Mouse (Mus musculus) colon, adult 2 months (tissue): ENCODE results near the gene H2-M10.6. TPM values are rescaled to one million over a fixed set of nuclear protein-coding genes. Genes with fewer than 3 reads are reported as not detected.

Experiments used
- polyA plus RNA-seq: library from polyadenylated mRNA; depleted of rRNA; stranded (reverse); fragments of >200 nt; gene quantifications from 2 replicates; pipeline ENCODE4 v1.2.3, GENCODE M21; 2012; rRNA removed

H2-M10.6 gene
- not detected in 2 replicates for polyA plus RNA-seq

DNA sequence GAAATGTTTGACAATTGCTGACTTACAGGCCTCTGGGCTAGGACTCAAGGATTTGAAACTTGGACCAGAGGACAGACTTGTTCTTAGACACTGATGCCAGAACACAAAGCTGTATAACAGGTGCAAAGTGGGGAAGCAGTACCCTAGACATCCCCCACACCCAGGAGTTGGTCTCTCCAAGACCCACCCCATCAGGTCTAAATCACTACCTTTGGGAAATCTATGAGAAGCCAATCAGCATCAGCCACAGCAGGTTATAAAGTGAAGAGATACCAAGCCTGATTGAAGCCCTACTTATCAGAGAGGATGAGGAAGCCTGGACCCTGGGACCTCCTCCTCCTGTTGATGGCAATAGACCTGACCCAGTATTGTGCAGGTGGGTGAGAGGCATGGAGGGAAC is at the start of gene H2-M10.6:
Gene H2-M10.6, plus strand, starts transcription at position 301 of the 400 bp plus-strand sequence.

DNA sequence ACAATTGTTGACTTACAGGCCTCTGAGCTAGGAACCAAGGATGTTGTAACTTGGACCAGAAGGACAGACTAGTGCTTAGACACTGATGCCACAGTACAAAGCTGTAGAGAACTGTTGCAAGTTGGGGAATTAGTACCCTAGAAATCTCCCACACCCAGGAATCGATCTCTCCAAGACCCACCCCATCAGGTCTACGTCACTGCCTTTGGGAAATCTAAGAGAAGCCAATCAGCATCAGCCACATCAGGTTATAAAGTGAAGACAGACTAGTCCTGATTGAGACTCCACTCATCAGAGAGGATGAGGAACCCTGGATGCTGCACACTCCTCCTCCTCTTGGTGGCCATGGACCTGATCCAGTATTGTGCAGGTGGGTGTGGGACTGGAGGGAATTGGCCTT is 39.4 kb upstream of the H2-M10.6 start, which contains the start of gene H2-M10.5:
Gene H2-M10.5, plus strand, starts transcription at position 301 of the 400 bp plus-strand sequence.

DNA sequence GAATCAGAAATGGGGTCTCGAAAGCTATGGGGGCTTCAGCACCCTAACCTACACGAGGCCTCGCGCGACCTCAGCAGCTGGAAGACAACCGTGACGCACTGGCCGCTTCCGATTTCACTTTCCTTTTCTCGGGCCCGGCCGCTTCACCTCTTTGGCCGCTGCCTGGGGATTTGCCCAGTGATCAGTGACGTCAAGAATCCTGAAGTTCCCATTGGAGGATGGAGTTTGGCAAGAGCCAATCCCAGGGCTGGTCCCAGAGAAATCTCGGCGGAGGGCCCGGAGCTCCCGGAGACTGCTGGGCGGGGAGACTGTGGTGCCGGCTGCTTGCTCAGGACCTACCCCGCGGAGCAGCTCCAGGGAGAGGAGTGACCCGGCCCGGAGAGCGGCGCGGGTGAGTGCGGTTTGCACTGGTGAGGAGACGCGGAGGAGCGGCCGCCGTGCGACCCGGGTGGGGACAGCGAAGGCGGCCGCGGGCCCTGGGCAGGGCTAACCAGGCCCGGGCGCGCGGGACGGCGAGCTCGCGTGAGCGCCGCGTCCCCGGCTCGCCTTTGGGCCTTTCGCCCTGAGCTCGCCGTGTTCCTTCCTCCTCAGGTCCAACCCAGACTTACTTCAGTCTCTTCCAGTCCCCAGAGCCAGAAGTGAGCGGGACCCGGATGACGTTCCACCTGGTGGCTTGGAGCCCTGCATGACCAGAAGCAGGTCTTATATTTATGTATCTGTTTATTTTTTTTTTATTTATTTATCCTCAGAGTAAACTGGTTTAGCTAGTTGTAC is 25.1 kb downstream of the H2-M10.6 start, which contains the start of gene Trim26:
Gene Trim26, plus strand, starts transcription at position 261 of the 774 bp plus-strand sequence.

Other genes with a start within 250 kb of the H2-M10.6 start
- not detected in 2 replicates for gene H2-M9, start 169.5 kb upstream of the H2-M10.6 start, polyA plus RNA-seq
- not detected in 2 replicates for gene H2-M1, start 140.0 kb upstream of the H2-M10.6 start, polyA plus RNA-seq
- gene H2-M10.5, start 39.3 kb upstream of the H2-M10.6 start, polyA plus RNA-seq = not detected in 2 replicates
- 36.0 and 41.7 TPM in 2 replicates for gene Trim26, start 25.0 kb downstream of the H2-M10.6 start, polyA plus RNA-seq
- gene Trim15, start 55.0 kb downstream of the H2-M10.6 start, polyA plus RNA-seq = 6.8 and 15.1 TPM in 2 replicates
- gene Trim10, start 57.4 kb downstream of the H2-M10.6 start, polyA plus RNA-seq = not detected in 2 replicates
- gene Trim40, start 78.0 kb downstream of the H2-M10.6 start, polyA plus RNA-seq = 14.6 and 18.9 TPM in 2 replicates
- gene Trim31, start 85.9 kb downstream of the H2-M10.6 start, polyA plus RNA-seq = 18.0 and 23.9 TPM in 2 replicates
- 38.9 and 42.9 TPM in 2 replicates for gene Rnf39, start 130.7 kb downstream of the H2-M10.6 start, polyA plus RNA-seq
- 45.1 and 56.4 TPM in 2 replicates for gene Ppp1r11, start 139.6 kb downstream of the H2-M10.6 start, polyA plus RNA-seq
- 19.3 and 25.8 TPM in 2 replicates for gene Znrd1, start 146.4 kb downstream of the H2-M10.6 start, polyA plus RNA-seq
- 1.1 and 1.2 TPM in 2 replicates for gene Znrd1as, start 146.4 kb downstream of the H2-M10.6 start, polyA plus RNA-seq
- gene 2410137M14Rik, start 169.1 kb downstream of the H2-M10.6 start, polyA plus RNA-seq = not detected in 2 replicates
- gene H2-M5, start 177.4 kb downstream of the H2-M10.6 start, polyA plus RNA-seq = 0.28 TPM in 1 of 2 replicates, not detected in the other
- 1.7 and 1.9 TPM in 2 replicates for gene Zfp57, start 189.0 kb downstream of the H2-M10.6 start, polyA plus RNA-seq
- gene Mog, start 211.2 kb downstream of the H2-M10.6 start, polyA plus RNA-seq = not detected in 2 replicates
- gene Gabbr1, start 233.8 kb downstream of the H2-M10.6 start, polyA plus RNA-seq = 20.3 and 20.6 TPM in 2 replicates